Mouse (Mus musculus) E14TG2a.4 (cell line): ENCODE data around the gene N4bp2.

Experiments
- CTCF ChIP-seq: conservative IDR thresholded peaks from 2 replicates; pipeline ENCODE4 v1.5.1; 2014; ENCODE audit warnings: low read length
- POU5F1 ChIP-seq: IDR thresholded peaks from 2 replicates; pipeline ENCODE4 v1.6.1; 2014; ENCODE audit warnings: low read length, borderline replicate concordance

GRCm38 (mm10) chr5:65857935-65858334 is 94.6 kb downstream of the N4bp2 start:
- TF ChIP-seq CTCF, result no peak
- TF ChIP-seq POU5F1, result no peak
